Mouse (Mus musculus): ENCODE data around the gene Isca2.

Gene Isca2

GRCm38 (mm10) chr12:84772726-84773441 is at the start of gene Isca2, which contains the start of gene Npc2:
Gene Isca2 (plus strand): TSS chr12:84773251.
Gene Npc2 (minus strand): TSS chr12:84773152.
- peak; percentile 86 for DNase-seq (ENCODE audit: low spot score)

GRCm38 (mm10) chr12:84726391-84726790 is 46.7 kb upstream of the Isca2 start:
- no peak for DNase-seq (ENCODE audit: low spot score)

- DNase-seq (ENCODE audit: low spot score) = no peak
Measured at GRCm38 (mm10) chr12:84726986-84727385, 46.1 kb upstream of the Isca2 start.

- DNase-seq (ENCODE audit: low spot score) = no peak
Measured at GRCm38 (mm10) chr12:84727434-84727833, 45.6 kb upstream of the Isca2 start.

DNA sequence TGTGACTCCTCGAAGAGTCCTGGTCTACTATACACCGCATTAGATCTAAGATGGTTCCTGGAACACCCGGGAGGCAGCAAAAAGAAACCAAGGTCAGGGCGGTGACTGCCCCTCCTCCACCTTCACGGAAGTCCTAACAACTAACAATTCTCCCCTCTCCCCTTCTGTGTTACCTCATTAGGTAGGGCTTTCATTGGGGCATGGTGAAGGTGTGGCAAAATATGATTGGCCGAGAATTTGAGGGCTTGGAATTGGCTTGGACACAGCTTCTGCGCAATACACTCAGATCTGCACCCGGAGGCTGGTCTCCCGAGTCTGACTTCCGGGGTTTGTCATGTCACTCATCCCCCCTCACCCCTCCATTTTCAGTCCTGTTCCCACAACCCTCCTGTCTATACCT is 44.6 kb upstream of the Isca2 start:
- DNase-seq (ENCODE audit: low spot score) = no peak

DNA sequence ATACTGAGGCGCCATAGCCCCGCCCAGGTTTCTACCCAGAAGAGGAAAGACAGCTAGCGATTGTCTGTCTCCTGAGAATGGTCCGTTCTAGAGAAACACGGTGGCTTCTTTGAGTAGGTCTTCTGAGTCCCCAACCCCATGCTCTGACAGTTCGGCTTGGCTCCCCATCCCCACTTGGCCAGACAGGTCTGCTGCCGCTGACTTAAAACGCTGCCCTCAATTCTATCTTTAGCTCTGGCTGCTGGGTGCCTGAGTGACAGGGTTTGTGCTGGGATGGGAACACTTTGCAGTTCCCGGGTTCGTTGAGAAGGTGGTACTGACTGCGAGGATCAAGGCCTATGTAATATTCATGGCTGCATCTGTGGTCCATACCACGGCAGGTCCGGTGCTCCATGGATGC is 39.7 kb upstream of the Isca2 start:
- DNase-seq (ENCODE audit: low spot score) = no peak

- no peak for DNase-seq (ENCODE audit: low spot score)
Measured at GRCm38 (mm10) chr12:84743496-84743895, 29.6 kb upstream of the Isca2 start.

DNA sequence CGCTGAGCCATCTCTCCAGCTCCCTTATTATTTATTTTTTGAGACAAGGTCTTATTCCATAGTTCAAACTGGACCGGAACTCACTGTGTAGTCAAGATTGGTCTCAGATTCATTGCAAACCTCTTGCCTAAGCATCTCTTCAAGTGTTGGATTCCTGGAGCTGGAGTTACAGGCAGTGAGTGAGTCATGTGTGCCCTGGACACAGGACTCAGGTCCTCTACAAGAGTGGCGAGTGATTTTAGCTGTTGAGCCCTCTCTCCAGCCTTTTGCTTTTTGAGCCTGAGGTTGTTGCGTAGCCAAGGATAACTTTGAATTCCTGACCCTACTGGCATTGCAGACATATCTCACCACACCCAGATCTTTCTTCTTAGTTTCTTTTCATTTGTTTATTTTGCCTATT is 27.4 kb upstream of the Isca2 start:
- no peak for DNase-seq (ENCODE audit: low spot score)

DNA sequence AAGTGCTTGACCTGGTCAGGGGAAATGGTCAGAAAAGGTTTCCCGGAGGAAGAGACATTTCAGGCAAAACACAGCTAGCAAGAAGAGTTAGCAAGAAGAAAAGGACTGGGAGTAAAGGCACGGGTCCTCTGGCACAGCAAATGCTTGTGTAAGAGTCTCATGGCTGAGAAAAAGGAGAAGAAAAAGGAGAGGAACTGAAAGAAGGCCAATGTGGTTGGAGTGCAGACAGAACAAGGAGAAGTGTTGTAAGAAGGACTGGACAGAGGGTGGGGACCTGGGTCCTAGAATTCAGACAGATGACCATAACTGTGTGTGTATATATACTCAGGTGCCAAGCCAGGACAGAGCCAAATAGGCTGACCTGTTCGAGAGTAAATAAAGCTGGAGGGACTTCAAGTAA is 24.9 kb upstream of the Isca2 start:
- DNase-seq (ENCODE audit: low spot score) = no peak

DNA sequence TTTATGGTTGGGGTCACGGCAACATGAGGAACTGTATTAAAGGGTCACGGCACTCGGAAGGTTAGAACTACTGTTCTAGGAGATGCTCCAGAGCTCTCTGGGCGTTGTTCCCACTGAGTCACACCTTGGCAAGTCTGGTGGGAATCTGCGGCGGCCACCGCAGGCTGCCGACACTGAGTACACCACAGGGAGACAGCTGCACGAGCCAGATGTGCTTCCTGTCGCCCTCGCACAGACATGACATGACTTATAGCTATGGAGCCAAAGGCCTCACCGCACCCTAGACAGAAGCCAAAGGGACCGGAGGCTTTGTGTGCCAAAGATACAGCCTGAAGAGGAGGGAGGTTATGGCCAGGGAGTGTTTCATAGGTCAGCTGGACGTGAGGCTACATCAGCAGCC is 22.4 kb upstream of the Isca2 start:
- DNase-seq (ENCODE audit: low spot score) = peak; percentile 32

- no peak for DNase-seq (ENCODE audit: low spot score)
Measured at GRCm38 (mm10) chr12:84752131-84752977, 20.7 kb upstream of the Isca2 start.

DNA sequence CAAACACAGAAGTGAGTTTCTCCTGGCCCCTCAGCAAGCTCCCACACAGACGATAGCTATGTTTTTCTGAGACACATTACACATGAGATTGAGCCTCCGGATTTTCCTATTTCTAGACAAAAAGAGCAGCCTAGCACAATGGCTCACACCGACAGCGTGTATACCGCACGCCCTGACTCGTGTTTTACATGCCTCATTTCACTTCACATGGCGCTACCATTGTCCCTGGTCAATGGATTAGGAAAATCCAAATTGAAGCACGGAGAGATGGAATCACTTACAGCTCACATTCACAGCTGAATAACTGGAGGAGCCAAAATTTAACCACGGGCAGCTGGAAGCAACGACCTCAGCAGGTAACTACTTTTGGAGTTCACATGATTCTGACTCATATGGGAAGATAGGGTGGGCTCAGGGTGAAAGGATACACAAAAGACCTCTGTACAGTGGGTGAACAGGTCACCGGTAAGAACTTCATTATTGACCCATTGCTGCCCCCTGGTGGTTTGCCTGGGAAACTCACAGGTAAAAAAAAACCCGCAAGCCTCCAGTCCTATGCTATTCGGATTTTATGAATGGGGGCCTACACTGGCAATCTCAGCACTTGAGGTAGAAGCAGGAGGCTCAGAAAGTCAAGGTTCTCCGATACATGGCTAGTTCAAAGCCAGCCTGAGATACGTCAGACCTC is 17.9 kb upstream of the Isca2 start:
- DNase-seq (ENCODE audit: low spot score) = peak; percentile 74

DNA sequence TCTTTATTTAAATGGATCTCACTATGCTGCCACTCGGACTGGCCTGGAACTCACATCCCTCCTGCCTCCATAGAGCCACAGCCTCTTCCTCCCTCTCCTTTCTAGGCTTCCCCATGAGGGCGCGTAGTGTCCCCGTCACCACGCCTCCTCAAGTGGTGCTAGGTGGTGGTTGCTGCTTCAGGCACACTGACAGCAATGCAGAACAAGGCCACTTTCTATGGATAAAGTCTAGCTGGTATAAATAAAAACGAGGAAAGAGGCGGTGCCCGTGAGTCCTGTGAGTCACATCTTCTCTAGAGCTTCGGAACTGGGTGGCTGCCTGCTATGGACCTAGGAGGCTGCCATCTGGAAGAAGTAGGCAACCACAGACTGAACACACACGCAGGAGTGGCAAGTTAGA is 17.0 kb upstream of the Isca2 start:
- DNase-seq (ENCODE audit: low spot score) = no peak

DNA sequence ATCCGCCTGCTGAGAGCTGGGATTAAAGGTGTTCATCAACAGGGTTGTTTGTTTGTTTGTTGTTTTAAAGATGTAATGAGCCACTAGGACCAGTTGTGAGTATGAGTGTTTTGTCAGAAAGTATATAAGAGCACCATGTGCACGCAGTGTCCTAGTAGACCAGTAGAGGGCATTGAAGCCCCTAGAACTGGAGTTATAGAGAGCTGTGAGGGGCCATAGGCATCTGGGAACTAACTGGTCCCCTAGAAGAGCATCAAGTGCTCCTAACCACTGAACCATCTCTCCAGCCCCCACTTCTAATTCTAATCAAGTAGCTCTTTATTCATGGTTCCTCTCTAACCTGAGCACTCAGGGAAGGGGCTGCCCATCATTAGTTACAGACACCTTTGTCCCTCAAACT is 14.0 kb upstream of the Isca2 start:
- DNase-seq (ENCODE audit: low spot score) = no peak

- no peak for DNase-seq (ENCODE audit: low spot score)
Measured at GRCm38 (mm10) chr12:84762532-84762931, 10.5 kb upstream of the Isca2 start.

GRCm38 (mm10) chr12:84763577-84764218 is 9.4 kb upstream of the Isca2 start:
- DNase-seq (ENCODE audit: low spot score) = no peak

DNA sequence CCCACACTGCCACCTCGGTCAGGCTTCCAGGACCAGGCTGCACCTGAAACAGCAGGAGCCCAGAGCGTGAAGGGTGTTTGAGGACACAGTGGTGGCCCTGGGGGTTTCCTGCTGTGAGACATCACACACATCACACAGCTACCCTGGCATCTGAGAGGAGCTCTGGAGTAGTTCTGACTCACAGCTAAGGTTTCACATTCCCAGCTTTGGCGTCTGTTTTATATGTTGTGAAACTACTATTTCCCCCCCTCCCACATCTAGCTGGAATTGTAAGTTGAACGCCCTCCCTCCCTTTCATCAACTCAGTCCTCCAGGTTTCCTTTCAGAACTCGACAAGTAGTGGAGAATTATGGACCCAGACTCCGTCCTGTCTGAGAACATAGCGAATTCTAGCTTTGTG is 8.3 kb upstream of the Isca2 start:
- DNase-seq (ENCODE audit: low spot score) = no peak

DNA sequence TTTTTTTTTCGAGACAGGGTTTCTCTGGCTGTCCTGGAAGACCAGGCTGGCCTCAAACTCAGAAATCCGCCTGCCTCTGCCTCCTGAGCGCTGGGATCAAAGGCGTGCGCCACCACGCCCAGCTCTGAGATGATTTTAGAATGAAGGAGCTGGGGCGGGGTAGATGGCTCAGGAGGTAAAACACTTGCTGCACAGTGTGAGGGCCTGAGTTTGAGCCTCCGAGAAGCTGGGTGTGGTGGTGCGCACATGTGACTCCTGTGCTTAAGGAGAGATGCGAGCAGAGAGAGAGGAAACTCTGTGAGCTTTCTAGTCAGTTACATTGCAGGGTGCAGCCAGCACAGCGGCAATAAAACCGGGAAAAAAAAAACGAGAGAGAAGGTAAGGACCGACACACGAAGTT is 7.5 kb upstream of the Isca2 start:
- DNase-seq (ENCODE audit: low spot score) = no peak

- DNase-seq (ENCODE audit: low spot score) = no peak
Measured at GRCm38 (mm10) chr12:84766113-84766735, 6.8 kb upstream of the Isca2 start.

- no peak for DNase-seq (ENCODE audit: low spot score)
Measured at GRCm38 (mm10) chr12:84767510-84767909, 5.5 kb upstream of the Isca2 start.

GRCm38 (mm10) chr12:84769624-84770023 is 3.4 kb upstream of the Isca2 start:
- no peak for DNase-seq (ENCODE audit: low spot score)

DNA sequence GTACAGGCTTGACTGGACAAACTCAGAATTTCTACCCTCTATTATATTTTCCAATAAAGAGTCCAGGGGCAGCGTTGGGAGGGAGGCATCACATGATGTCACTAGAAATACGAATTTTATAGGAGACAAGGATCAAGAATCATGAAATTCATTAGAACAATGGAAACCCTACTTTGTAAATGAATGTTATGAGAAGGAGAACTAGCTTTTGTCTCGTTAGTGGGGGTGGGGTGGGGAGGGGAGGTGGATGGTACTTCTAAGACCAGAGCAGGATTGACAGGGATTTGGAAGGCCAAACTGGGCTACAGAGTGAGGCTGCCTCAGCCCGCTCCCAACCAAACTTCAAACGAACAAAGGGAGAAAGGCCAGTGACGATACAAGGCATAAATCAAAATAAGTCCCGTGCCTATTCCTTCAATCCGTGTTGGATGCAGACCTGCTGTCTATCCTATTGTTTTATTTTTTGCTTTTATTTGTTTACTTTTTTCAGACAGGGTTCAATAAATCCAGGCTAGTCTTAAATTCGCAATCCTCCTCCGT is 1.0 kb upstream of the Isca2 start:
- no peak for DNase-seq (ENCODE audit: low spot score)
